Mouse (Mus musculus) liver, embryonic 15.5 days (tissue): ENCODE results near the gene Fbxo11. TPM values are rescaled to one million over a fixed set of nuclear protein-coding genes. Genes with fewer than 3 reads are reported as not detected.

ENCODE experiments used
- ATAC-seq: fragments of 200-750 bp; cut with Nextera tagmentation; 2 replicates; pipeline ENCODE4 v1.8.0; 2017; ENCODE audit warnings: moderate number of reproducible peaks, mild to moderate bottlenecking, moderate library complexity; ENCODE audit not compliant: insufficient read depth
- H3K27ac ChIP-seq: fragments of 300-500 bp; sonication (generic); replicated peaks from 2 replicates; pipeline ENCODE4 v1.5.1; 2015; ENCODE audit warnings: mild to moderate bottlenecking, inconsistent platforms
- H3K27me3 ChIP-seq: fragments of 300-500 bp; sonication (generic); 2 replicates; pipeline ENCODE4 v1.6.1; 2015; ENCODE audit warnings: mild to moderate bottlenecking, inconsistent platforms
- H3K36me3 ChIP-seq: fragments of 300-500 bp; sonication (generic); replicated peaks from 2 replicates; pipeline ENCODE4 v1.6.1; 2015; ENCODE audit warnings: moderate library complexity, mild to moderate bottlenecking, inconsistent platforms
- H3K4me1 ChIP-seq: fragments of 300-500 bp; sonication (generic); replicated peaks from 2 replicates; pipeline ENCODE4 v1.6.1; 2015; ENCODE audit warnings: inconsistent platforms
- H3K4me2 ChIP-seq: fragments of 300-500 bp; sonication (generic); 2 replicates; pipeline ENCODE4 v1.6.1; 2015; ENCODE audit warnings: moderate library complexity, mild to moderate bottlenecking, inconsistent platforms
- H3K4me3 ChIP-seq: fragments of 300-500 bp; sonication (generic); replicated peaks from 2 replicates; pipeline ENCODE4 v1.5.1; 2015; ENCODE audit warnings: mild to moderate bottlenecking, inconsistent platforms
- H3K9ac ChIP-seq: fragments of 300-500 bp; sonication (generic); 2 replicates; pipeline ENCODE4 v1.6.1; 2015; ENCODE audit warnings: moderate library complexity, mild to moderate bottlenecking, inconsistent platforms
- H3K9me3 ChIP-seq: fragments of 300-500 bp; sonication (generic); replicated peaks from 2 replicates; pipeline ENCODE4 v1.6.1; 2016; ENCODE audit warnings: inconsistent platforms
- WGBS: fragments of 180-500 bp; shearing (Covaris S2); methylation state at CpG from one replicate; pipeline ENCODE4 v1.1.7; 2015; ENCODE audit warnings: mixed read lengths; ENCODE audit not compliant: insufficient replicate concordance; 5-methylcytosine and 5-hydroxymethylcytosine counted together
- polyA plus RNA-seq: library from polyadenylated mRNA; unstranded; fragments of >200 nt; fragmentation: Nextera tagmentation; extraction: Ambion mirVana; gene quantifications from 2 replicates; pipeline ENCODE4 v1.2.1, GENCODE M21; 2015

Gene Fbxo11
- polyA plus RNA-seq, 1 experiment from 2014 or later: 3.2 TPM

DNA sequence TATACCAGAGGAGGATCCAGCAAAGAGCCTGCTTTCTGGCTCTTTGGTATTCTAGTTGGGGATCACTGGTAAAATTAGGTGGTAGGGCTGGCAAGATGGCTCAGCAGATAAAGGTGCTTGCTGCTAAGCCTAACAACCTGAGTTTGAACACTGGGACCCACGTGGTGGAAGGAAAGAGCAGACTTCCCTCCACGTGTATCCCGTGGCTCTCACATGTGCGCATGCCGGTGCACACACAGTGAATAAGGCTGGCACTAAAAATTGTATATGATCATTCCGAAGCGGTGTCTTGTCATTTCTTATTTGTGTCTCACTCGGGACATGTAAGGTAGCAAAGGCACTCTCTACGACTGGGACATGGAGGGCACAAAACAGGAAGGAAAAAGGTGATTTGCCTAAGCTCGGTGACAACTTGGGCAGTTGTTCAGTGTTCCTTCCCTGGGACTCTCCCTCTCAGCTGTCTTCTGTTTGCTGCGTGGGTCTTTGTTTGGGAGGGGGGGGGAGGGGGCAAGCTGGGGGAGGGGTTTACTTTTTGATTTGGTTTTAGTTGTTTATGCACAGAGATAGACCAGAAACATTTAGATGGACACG is 31.8 kb upstream of the Fbxo11 start:
- H3K27ac ChIP-seq: no peak overlapping the region
- no peak overlapping the region for H3K4me2 ChIP-seq
- ATAC-seq: no peak
- H3K36me3 ChIP-seq: no peaks in the 10 kb centered on the region
- H3K9me3 ChIP-seq: no peaks in the 10 kb centered on the region
- no peaks in the 10 kb centered on the region for H3K4me1 ChIP-seq
- no peak overlapping the region for H3K9ac ChIP-seq
- H3K27me3 ChIP-seq: no peaks in the 10 kb centered on the region
- 52% methylated on average over 12 of the region's 12 CpGs for WGBS
- H3K4me3 ChIP-seq: no peak overlapping the region

GRCm38 (mm10) chr17:88095517-88096198 is 30.6 kb upstream of the Fbxo11 start:
- H3K4me3 ChIP-seq: no peak overlapping the region
- WGBS: 73% methylated on average over 10 of the region's 10 CpGs
- H3K27ac ChIP-seq: no peak overlapping the region
- no peaks in the 10 kb centered on the region for H3K4me1 ChIP-seq
- no peak overlapping the region for H3K9ac ChIP-seq
- no peak overlapping the region for H3K4me2 ChIP-seq
- H3K9me3 ChIP-seq: no peaks in the 10 kb centered on the region
- H3K36me3 ChIP-seq: no peaks in the 10 kb centered on the region
- ATAC-seq: no peak
- H3K27me3 ChIP-seq: no peaks in the 10 kb centered on the region

GRCm38 (mm10) chr17:88094327-88094726 is 29.2 kb upstream of the Fbxo11 start:
- WGBS: 74% methylated on average over 12 of the region's 12 CpGs
- Histone ChIP-seq H3K9me3 (no peaks in the 10 kb centered on the region), H3K27me3 (no peaks in the 10 kb centered on the region), H3K27ac (no peak overlapping the region), H3K4me2 (no peak overlapping the region), H3K4me3 (no peak overlapping the region), H3K9ac (no peak overlapping the region), H3K36me3 (no peaks in the 10 kb centered on the region), H3K4me1 (no peaks in the 10 kb centered on the region)
- ATAC-seq: no peak

GRCm38 (mm10) chr17:88093798-88094197 is 28.7 kb upstream of the Fbxo11 start:
- no peak for ATAC-seq
- H3K4me1 ChIP-seq: no peaks in the 10 kb centered on the region
- H3K4me2 ChIP-seq: no peak overlapping the region
- no peaks in the 10 kb centered on the region for H3K36me3 ChIP-seq
- WGBS: 77% methylated on average over 10 of the region's 10 CpGs
- H3K27ac ChIP-seq: no peak overlapping the region
- H3K9ac ChIP-seq: no peak overlapping the region
- H3K4me3 ChIP-seq: no peak overlapping the region
- no peaks in the 10 kb centered on the region for H3K27me3 ChIP-seq
- H3K9me3 ChIP-seq: no peaks in the 10 kb centered on the region

- WGBS: 76% methylated on average over 11 of the region's 11 CpGs
- Histone ChIP-seq H3K27ac (no peak overlapping the region), H3K36me3 (no peaks in the 10 kb centered on the region), H3K4me1 (no peaks in the 10 kb centered on the region), H3K9me3 (no peaks in the 10 kb centered on the region), H3K4me2 (no peak overlapping the region), H3K27me3 (no peaks in the 10 kb centered on the region), H3K9ac (no peak overlapping the region), H3K4me3 (no peak overlapping the region)
- no peak for ATAC-seq
These were observed 20.9 kb upstream of the Fbxo11 start for GRCm38 (mm10) chr17:88085976-88086375.

DNA sequence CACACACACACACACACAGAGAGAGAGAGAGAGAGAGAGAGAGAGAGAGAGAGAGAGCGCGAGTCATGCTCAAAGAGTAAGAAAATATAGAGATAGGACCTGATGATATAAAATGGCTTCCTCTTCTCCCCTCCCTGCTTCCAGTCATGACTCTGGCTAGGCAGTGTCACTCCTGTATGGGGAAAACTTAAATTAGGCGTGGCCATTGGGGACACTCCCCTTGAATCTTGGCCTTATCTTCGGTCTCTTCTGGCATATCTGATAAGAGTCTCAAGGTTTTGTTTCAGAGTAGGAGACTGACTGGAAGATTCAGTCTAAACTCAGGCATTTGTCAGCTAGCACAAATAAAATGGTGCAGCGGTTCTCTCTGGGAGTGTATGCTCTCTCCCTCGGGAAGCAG is 16.4 kb upstream of the Fbxo11 start:
- Histone ChIP-seq H3K4me1 (no peaks in the 10 kb centered on the region), H3K9me3 (no peaks in the 10 kb centered on the region), H3K27ac (no peak overlapping the region), H3K9ac (no peak overlapping the region), H3K27me3 (no peaks in the 10 kb centered on the region), H3K4me2 (no peak overlapping the region), H3K4me3 (no peak overlapping the region), H3K36me3 (no peaks in the 10 kb centered on the region)
- 64% methylated on average over 6 of the region's 6 CpGs for WGBS
- no peak for ATAC-seq

DNA sequence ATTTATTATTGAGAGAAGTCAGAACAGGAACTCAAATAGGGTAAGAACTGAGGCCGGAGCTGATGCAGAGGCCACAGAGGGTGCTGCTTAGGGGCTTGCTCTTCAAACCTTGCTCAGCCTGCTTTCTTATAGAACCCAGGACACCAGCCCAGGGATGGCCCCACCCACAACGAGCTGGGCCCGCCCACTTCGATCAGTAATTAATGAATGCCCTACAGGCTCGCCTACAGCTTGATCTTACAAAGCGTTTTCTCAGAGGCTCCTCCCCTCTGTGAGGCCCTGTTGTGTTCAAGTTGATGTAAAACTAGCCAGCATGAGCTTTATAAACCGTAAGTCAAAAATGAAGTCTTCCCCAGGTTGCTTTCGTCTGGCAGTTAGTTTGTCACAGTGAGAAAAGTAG is 14.7 kb upstream of the Fbxo11 start:
- Histone ChIP-seq H3K36me3 (no peaks in the 10 kb centered on the region), H3K27ac (no peak overlapping the region), H3K9ac (no peak overlapping the region), H3K9me3 (no peaks in the 10 kb centered on the region), H3K4me3 (no peak overlapping the region), H3K27me3 (no peaks in the 10 kb centered on the region), H3K4me1 (no peaks in the 10 kb centered on the region), H3K4me2 (no peak overlapping the region)
- no peak for ATAC-seq
- 71% methylated on average over 8 of the region's 8 CpGs for whole genome bisulfite sequencing

GRCm38 (mm10) chr17:88072047-88072446 is 7.0 kb upstream of the Fbxo11 start:
- no peaks in the 10 kb centered on the region for H3K27me3 ChIP-seq
- no peak overlapping the region for H3K9ac ChIP-seq
- H3K36me3 ChIP-seq: no peaks in the 10 kb centered on the region
- WGBS: 27% methylated on average over 7 of the region's 7 CpGs
- no peak overlapping the region for H3K4me2 ChIP-seq
- no peaks in the 10 kb centered on the region for H3K9me3 ChIP-seq
- H3K4me3 ChIP-seq: no peak overlapping the region
- no peak for ATAC-seq
- H3K27ac ChIP-seq: no peak overlapping the region
- peaks cover 3% of the 10 kb centered on the region; the same call in 1 of the 2 replicates for H3K4me1 ChIP-seq

- H3K4me3 ChIP-seq: no peak overlapping the region
- H3K9me3 ChIP-seq: no peaks in the 10 kb centered on the region
- no peak overlapping the region for H3K4me2 ChIP-seq
- H3K9ac ChIP-seq: no peak overlapping the region
- H3K36me3 ChIP-seq: no peaks in the 10 kb centered on the region
- no peak for ATAC-seq
- H3K27me3 ChIP-seq: no peaks in the 10 kb centered on the region
- no peak overlapping the region for H3K27ac ChIP-seq
- WGBS: 82% methylated on average over 7 of the region's 7 CpGs
- H3K4me1 ChIP-seq: peaks cover 22% of the 10 kb centered on the region
These were observed 3.1 kb upstream of the Fbxo11 start for GRCm38 (mm10) chr17:88068024-88068719.

- H3K9ac ChIP-seq: no peak overlapping the region
- 66% methylated on average over 4 of the region's 4 CpGs for WGBS
- no peak for ATAC-seq
These were observed 2.3 kb upstream of the Fbxo11 start for GRCm38 (mm10) chr17:88067202-88067901.

GRCm38 (mm10) chr17:88066799-88067198 is 1.7 kb upstream of the Fbxo11 start:
- Histone ChIP-seq H3K9ac (peak overlapping the region; percentile 67), H3K4me1 (peaks cover 25% of the 10 kb centered on the region), H3K4me2 (peak overlapping the region; percentile 90), H3K36me3 (no peaks in the 10 kb centered on the region), H3K27me3 (no peaks in the 10 kb centered on the region), H3K4me3 (peak overlapping the region; percentile 95), H3K27ac (peak overlapping the region; percentile 98), H3K9me3 (no peaks in the 10 kb centered on the region)
- no peak for ATAC-seq
- 14% methylated on average over 9 of the region's 9 CpGs for WGBS

More at GRCm38 (mm10) chr17:88067202-88067901, 2.3 kb upstream of the Fbxo11 start:
- Histone ChIP-seq H3K36me3 (no peaks in the 10 kb centered on the region), H3K4me3 (peak overlapping the region; percentile 95), H3K4me1 (peaks cover 28% of the 10 kb centered on the region), H3K4me2 (peak overlapping the region; percentile 90), H3K27me3 (no peaks in the 10 kb centered on the region), H3K9me3 (no peaks in the 10 kb centered on the region), H3K27ac (no peak overlapping the region)
